In the genomic region with DNA sequence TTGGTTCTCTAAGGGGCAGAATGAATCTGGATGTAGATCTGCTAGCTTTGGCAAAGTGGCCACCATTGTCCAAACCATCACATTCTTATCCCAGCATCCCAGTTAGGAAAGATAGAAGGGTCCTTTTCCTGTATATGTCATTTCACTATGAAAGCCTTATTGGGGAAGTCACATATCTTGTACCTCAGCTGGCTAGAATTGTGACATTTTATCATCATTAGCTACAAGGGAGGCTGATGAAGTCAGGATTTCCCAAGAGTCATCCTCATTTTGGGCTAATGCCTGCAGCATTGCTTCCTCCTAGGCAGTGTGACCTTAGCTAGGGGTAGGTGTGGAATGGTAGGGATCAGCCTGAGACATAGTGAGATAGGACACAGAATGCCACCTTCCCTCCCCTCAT, we compare ENCODE assay signal across 21 mouse cellular contexts. TPM values are rescaled to one million over a fixed set of nuclear protein-coding genes. Genes with fewer than 3 reads are reported as not detected.
"Had no signal": no experiment of that assay in that cellular context is flagged by ENCODE, and none has a peak within 500 bp of the region (broad histone marks: within the 10 kb centered on the region; RNA-seq: fewer than 3 reads in every experiment).

No protein-coding gene starts in this region.

- H3K4me1 ChIP-seq: heart, embryonic 13.5 days; heart, embryonic 15.5 days; hindbrain, embryonic 13.5 days; hindbrain, embryonic 15.5 days; kidney, embryonic 15.5 days; limb, embryonic 13.5 days; limb, embryonic 15.5 days; liver, embryonic 12.5 days had no signal

- H3K4me3 ChIP-seq: heart, adult 2 months; heart, embryonic 13.5 days; heart, embryonic 15.5 days; hindbrain, embryonic 13.5 days; hindbrain, embryonic 15.5 days; kidney, embryonic 15.5 days; limb, embryonic 13.5 days; limb, embryonic 15.5 days; liver, embryonic 12.5 days had no signal

- ATAC-seq: hindbrain, postnatal 0 days; intestine, postnatal 0 days had no signal

- H3K27ac ChIP-seq: heart, adult 2 months; heart, embryonic 13.5 days; heart, embryonic 15.5 days; hindbrain, embryonic 13.5 days; hindbrain, embryonic 15.5 days; hindbrain, postnatal 0 days; kidney, embryonic 15.5 days; kidney, postnatal 0 days; limb, embryonic 13.5 days; limb, embryonic 15.5 days; liver, embryonic 12.5 days had no signal

- H3K27me3 ChIP-seq: heart, embryonic 13.5 days; heart, embryonic 15.5 days; hindbrain, embryonic 13.5 days; hindbrain, embryonic 15.5 days; kidney, embryonic 15.5 days; limb, embryonic 13.5 days; limb, embryonic 15.5 days; liver, embryonic 12.5 days had no signal

- DNase-seq: gastrocnemius, postnatal 14 days; gastrocnemius, postnatal 36 days; heart, postnatal 14 days; heart, postnatal 36 days; kidney, adult 18-20 months; kidney, postnatal 14 days; kidney, postnatal 36 days; layer of hippocampus, postnatal 36 days; left cerebral cortex, postnatal 4 days had no signal

- H3K9me3 ChIP-seq: heart, embryonic 13.5 days; heart, embryonic 15.5 days; hindbrain, embryonic 13.5 days; hindbrain, embryonic 15.5 days; kidney, embryonic 15.5 days; limb, embryonic 13.5 days; limb, embryonic 15.5 days; liver, embryonic 12.5 days had no signal

RNA-seq across cellular contexts. Expression of a gene that starts 21.1 kb away (rescaled TPM):
- total RNA-seq: heart, adult 2 months had no signal
